Mouse (Mus musculus) cerebellum, adult 8-10 months (tissue): Measurements from ENCODE around the gene Bicc1.
A peak's percentile ranks its signal among the peaks of the same experiment; 100 is the strongest.

Source experiments
- DNase-seq: peaks from one replicate; pipeline ENCODE4 v3.0.0; 2022

Gene Bicc1

DNA sequence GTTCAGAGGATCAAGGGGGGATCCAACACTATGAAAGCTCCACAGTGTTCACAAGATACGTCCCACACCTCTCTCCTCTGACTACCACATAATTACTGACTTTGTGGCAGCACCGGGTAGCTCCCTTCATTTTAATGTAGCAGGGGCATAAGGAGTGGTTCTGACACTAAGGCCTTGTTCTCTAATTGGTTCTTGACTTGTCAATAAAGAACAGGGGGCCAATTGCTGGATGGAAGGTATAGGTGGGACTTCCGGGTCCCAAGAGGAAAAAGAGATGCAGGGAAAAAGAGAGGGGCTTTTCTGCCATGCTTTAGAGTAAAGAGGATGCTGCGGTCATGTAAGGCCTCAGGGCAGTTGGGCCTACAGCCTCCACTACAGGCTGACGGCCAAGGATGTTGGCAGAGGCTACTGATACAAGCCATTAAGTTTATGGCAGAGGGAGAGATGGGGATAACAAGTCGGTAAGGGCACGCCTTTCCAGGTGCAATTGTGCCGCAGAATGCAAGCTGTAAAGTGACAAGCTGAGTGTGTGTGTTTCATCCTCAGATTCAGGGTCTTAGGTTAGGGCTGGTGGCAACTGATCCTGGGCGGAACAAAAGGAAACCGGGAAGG is 108.7 kb downstream of the Bicc1 start:
- DNase-seq = no peak

DNA sequence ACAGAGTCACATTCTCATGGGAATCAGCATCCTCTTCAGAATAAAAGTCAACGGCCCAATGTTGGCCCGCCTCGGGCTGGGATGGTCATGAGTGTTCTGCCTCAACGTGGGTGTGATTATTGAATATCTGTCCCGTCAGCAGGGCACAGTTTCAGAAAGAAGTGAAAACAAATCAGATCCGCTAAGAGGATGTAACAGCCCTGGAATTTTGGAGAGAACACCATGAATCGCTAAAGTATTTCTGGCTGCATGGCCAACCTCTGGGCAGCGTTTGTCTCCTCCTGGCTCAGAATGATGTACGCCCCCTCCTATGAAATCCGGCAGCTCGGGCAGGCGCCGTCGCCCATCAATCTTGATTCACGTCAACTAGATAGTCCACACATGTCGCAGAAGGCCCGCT is 110.2 kb downstream of the Bicc1 start:
- DNase-seq = no peak

DNA sequence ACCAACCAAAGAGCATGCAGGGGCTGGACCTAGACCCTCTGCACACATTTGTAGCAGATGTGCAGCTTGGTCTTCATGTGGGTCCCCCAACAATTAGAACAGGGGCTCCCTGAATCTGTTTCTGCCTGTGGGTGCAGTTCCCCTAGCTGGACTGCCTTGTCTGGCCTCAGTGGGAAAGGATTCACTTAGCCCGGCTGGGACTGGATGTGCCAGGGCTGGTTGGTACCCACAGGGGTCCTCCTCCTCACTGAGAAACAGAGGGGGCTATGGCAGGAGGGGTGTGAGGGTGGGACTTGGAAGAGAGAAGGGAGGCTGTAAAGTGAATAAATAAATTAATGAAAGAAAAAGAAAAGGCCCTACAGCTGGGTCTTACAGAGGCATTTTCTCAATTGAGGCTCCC is 115.1 kb downstream of the Bicc1 start:
- no peak for DNase-seq

DNA sequence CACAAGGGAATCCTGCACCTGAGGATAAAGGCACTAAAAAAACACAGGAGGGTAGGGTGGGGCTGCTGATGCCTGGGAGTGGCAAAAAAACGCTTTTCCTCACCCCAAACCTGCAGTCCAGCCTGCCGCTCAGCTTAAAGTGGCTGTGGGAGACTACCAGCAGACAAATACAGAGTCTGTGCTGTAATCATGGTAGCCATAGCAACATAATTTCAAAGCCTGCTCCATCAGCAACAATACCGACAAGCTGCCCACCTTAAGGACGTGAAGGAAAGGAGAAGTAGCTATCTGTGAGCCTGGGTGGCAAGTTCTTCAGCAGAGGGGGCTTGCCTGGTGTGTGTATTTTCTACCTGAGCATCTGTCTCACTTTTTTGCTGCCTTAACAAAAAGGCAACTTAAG is 117.6 kb downstream of the Bicc1 start:
- no peak for DNase-seq

DNA sequence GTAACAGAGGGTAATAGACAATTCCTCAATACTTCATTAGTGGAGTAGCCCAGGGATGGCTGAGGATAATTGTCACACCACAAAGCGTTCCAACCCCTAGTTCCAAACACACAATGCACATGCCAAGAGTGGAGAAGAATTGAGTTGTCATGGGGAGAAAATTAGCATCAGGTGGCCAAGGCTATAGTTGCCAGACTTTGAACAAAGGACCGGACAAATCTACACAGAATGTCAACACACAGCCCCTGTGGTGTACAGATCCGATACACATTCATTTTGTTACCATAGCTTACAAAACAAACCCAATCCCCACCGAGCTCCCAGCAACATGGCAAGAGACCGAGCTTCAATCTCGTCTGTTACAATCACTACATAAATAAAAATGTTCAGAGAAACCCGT is 123.0 kb downstream of the Bicc1 start:
- DNase-seq = no peak

DNA sequence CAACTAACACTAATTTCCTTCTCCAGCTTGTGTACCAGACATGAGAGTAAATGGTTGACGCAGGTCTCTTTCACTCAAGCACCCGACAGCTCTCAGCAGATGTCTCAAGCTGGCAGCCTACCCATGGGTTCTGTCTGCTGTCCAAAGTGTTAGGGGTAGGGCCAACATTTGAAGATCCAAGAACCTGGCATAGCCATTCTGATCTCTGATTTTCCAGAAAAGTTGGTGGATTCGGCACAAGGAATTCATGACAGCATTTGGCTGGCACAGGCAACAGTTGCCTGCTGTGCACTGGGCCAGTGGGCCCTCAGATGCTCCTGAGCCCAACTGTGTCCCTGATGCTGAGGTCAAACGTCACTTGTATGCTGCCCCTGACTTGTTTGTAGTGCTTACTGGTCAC is 130.5 kb downstream of the Bicc1 start:
- peak; percentile 2 for DNase-seq

DNA sequence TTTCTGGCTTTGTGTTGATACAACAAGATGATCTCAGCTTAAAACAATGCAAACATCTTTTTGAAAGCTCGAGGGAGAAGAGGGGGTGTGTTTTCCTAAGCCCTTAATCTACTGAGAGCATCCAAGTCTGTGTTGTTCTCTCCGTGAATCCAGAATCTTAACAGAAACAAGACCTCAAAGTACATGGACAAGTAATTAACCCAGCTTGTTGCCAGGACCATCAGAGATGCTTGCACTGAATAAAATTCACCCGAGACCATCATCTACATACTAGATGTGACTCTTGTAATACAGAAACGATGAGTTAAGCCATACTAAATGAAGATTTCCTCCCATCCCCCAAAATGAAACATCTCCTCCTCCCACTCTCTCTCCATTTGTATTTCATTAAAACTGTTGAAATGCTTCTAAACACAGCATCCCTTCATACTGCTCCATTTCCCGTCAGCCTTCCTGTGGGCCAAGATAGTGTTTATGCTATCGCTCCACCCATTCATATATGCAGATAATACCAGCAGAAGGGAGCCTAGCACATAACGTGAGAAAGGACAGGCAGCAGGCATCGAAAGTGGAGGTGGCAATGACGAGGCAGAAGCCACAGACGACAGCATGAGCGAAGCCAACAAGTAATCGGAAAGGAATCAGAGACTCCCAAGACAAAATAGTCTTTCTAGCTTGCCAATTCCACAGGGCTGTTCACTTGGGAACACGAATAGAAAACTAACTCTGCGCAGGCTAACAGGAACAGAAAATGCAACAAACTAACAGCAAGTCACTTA is 131.2 kb downstream of the Bicc1 start:
- no peak for DNase-seq

DNA sequence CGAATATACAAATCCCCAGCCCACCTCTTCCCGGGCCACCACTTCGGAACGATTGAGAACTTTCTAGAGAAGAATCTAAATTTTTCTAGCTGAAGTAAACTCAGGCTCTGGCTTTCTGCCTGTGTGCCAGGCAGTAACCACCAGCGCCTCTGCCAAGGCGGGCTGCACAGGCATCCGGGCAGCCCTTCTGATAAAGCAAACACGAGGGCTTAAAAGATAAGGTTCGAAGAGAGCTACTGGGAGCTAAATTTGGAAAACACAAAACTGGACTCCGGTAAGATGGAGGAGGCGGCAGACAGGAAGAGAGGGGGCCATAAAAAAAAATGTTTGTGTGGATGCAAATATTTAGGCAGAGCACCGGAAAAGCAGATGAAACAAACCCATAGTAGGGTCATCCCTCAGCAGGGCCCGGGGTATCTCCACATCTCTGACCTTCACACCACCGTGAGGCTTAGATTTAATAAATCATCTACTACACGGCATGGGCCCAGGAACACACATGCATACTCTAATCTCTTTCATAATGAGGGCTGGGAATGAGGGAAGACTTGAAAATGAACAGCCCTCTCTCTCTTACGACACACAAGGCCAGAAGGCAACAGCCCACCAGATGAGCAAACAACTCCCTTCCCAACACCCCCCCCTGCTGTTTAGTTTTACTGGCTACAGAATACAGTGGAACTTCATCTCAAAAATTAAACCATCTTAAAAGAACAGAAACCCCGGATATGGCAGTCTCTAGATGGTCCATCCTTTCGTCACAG is 134.2 kb downstream of the Bicc1 start:
- no peak for DNase-seq

DNA sequence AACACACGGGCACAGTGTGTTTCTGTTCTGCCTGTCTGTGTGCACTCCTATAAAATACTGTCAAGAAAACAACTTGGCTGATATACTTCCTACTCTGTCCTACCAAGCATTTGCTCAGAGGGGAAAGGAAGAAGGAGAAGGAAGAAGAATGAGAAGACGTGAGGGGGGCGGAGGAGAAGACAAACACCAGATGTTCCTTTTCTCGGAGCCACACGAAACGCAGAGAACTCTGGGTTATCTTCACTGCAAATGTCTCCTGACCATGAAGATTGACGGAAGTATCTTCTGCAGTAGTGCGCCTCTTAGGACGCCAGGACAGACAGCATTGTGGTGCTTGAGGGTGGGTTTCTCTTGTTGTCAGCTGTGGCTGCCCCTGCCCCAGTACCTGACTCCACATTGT is 134.8 kb downstream of the Bicc1 start:
- no peak for DNase-seq

DNA sequence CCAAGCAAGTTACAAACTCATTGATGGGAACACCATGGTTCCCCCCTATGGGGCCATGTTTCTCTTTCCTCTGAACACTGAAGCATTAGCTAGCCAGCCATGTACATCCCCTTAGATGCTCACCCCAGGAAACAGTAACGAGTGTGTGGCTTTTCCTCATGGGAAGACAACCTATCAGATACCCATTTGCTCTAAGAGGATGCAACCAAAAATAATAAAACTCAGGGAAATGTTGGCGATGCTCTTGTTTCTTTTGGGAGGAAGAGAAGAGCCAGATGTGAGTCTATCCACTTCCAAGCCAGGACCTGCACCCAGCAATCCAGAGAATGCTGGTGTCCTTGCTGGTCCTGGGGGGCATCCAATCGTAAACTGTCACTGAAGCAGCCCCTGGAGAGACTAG is 136.0 kb downstream of the Bicc1 start:
- DNase-seq = no peak

DNA sequence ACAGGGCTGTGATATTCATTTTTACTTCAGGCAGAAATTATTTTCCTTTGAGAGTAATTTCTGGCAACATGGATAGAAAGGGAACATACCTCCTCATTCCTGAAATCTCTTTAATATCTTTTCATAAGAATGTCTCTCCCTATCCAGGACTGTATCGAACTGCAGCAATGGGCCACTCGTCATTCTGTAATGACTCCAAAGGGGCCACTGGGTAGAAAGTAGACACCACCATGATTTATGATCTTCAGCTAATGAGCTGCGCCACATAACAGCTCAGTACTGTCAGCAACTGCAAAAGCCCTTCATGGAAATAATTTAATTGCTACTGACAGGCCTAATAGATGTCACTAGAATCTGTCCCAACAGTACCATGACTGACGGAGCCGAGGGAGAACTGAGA is 139.0 kb downstream of the Bicc1 start:
- DNase-seq = no peak

DNA sequence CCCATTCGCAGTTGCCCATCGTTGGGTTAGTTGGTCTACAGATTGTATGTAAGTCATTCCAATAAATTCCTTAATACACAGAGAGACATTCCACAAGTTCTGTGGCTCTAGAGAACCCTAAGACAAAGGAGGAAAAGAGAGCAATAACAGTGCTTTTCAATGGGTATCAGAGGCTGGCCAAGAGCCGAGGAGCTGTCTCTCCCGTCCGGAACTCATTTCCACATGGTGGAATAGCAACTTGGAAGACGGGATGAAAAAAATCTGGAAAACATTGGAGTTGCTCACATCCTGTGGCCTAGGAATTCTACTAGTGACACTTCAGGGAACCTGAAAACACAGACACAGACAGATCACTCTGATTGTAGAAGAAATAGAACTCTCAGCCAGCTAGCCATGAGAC is 139.7 kb downstream of the Bicc1 start:
- no peak for DNase-seq

DNA sequence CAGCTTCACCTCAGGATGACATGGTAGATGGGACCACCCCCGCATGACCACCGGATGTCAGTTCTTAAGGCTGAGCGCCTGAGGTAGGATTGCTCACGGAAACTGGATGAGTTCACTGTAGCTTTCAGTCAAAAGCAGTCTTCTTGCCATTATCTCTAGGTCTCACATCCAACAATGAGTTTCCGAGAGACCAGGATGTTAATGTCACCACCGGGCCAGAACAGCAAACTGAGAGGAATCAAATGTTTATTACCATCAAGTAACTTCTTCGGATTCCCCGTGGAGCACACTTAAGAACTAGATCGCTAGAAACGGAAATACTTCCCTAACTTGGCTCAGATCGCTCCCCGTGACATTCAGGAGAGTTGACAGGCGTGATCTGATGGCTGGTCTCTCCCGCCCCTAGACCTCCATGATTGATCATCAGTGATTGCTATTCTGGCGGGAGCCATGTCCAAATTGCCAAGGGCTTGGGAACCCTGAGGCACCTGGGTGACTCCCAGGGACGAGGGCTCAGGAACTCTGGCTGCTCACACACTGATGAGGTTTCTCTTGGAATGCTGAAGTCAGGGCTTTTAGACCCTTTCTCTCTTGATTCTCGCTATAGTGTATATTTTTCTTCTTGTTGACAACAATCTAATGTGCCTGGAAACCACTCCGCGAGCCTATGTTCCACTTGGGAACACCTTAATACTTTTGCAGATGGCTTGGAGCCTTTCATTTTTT is 149.6 kb downstream of the Bicc1 start:
- no peak for DNase-seq

DNA sequence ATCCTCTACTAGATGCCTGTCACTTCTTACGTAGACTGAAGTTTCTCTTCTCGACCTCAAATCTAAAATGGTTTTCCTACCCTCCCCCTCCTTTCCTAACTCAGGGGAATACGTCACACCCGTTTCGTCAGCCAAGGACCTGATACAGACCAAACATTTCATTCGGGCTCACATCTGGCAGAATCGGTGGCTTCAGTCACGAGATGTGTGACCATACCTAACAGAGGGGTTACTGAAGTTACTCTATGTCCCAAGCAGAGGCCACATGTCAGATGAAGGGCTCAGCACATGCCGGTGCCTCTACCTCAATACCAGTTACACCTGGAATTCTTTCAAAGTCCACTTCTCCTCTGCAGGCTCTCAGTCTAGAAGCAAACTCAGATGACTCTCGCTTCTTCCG is 150.8 kb downstream of the Bicc1 start:
- no peak for DNase-seq

DNA sequence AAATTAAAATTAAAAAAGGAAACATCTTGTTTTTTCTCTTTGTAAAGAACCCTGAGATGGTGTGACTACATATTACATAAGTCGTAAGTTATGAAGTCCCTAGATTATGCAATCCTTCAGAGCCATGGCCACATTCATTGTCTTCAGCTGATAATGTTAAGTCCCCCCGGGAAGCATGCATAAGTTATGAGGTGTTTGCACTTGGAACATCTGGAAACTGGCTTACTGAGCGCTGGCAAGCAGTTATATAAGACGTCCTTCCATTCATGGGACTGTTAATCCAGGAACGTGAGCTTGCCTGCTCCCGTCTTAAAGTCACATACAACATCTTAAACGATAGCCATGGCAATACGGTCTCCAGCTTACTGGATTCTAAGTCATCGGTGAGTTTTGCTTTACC is 151.5 kb downstream of the Bicc1 start:
- no peak for DNase-seq

DNA sequence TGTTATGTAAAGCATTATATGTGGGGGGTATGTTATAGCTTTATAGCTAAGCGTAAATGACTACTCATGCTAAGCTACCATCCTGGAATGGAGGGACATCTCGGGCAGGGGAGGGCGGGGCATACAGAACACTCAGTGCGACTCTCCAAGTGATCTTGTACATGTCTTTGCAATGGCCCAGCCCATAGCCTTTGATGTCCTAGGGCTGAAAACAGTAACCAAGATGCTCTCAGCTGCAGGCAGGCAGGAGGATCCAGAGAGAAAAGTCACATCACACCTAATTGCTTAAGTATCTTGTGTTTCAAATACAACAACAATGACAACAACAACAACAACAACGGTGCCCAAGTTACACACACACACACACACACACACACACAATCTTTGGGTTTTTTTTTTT is 152.0 kb downstream of the Bicc1 start:
- no peak for DNase-seq

DNA sequence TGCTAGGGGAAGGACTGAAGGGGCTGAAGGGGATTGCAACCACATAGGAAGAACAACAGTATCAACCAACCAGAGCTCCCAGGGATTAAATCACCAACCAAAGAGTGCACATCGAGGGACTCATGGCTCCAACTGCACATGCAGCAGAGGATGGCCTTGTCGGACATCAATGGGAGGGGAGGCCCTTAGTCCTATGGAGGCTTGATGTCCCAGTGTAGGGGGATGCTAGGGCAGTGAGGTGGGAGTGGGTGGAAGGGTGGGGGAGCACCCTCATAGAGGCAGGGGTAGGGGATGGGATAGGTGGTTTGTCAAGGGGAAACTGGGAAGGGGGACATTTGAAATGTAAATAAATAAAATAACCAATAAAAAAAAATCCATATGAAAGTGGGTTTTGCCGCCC is 152.5 kb downstream of the Bicc1 start:
- no peak for DNase-seq

DNA sequence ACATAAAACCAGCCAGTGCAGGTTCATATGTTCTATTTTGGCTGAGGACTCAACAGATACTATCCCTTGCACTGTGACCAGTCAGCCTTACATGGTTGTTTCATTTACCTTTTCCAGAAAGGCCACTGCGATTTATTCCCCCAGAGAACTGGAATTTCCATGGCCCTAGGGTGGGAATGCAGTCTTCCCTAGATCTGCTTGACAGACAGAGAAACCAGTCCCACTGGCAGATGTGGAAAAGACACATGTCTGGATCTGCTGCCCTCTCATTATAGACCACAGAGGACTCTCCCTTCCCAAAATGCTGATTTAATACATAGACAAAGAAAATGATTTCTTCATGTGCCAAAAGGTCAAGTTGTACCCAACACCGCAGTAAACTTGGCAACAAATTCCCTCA is 156.6 kb downstream of the Bicc1 start:
- DNase-seq = no peak

DNA sequence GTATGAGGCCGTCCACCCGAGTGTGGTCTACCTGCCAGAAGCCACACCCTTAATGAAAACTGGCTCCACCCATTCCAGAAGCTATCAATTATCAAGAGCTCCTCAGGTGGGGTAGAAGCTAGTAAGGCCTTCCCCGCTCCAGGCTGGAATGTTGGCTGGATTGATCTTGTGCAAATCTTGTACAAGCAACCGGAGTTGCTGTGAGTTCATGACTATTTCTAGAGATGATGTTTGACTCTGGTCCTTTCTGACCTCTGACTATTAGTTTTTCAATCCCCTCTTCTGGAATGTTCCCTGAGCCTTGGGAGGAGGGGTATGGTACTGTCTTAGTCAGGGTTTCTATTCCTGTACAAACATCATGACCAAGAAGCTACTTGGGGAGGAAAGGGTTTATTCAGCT is 157.3 kb downstream of the Bicc1 start:
- DNase-seq = no peak

DNA sequence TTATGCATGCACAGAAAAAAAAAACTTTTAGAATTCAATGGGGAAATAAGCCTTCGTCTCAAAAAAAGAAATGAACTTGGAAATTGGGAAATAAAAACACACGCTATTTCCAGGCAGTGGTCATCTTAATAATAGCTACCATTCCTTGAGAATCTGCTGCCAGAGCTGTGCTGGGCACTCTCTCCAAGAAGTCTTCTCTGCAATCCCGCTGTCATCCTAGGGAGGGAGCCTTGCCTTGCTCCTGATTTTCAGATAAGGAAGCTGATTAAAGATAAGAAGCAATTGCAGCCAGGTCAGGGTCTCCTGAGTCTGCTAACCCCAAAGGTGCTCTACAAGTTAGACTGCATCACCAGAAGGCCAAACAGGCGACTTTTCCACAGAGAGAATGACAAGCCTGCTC is 161.4 kb downstream of the Bicc1 start:
- DNase-seq = no peak

DNA sequence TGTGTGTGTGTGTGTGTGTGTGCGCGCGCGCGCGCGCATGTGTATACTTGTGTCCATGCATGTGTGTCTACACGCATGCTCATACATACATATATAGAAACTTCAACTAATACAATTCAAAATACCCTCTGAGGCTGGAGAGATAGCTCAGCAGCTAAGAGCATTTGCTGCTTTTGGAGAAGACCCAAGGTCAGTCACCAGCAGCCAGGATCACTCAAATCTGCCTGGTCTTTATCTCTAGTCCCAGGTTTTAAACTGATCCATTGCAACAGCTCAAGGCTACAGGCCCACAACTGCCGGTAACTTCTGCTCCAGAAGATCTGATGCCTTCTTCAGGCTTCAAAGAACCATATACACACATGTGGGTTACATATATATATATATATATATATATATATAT is 163.4 kb downstream of the Bicc1 start:
- DNase-seq = no peak

DNA sequence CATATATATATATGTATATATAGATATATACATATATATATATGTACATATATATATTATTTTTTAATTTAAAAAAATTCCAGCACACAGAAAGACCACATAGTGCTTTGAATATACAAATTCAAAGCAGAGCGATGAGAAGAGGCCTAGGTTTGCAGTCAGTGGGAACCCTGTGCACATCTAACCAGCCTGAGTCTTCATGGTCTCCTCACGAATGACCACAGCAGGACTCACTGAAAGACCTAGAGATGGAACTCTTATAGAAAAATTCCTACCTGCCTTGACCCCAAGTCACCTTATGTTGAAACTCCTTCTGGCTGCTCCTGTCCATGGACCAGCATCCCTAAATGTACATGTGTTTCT is 165.4 kb downstream of the Bicc1 start:
- no peak for DNase-seq

DNA sequence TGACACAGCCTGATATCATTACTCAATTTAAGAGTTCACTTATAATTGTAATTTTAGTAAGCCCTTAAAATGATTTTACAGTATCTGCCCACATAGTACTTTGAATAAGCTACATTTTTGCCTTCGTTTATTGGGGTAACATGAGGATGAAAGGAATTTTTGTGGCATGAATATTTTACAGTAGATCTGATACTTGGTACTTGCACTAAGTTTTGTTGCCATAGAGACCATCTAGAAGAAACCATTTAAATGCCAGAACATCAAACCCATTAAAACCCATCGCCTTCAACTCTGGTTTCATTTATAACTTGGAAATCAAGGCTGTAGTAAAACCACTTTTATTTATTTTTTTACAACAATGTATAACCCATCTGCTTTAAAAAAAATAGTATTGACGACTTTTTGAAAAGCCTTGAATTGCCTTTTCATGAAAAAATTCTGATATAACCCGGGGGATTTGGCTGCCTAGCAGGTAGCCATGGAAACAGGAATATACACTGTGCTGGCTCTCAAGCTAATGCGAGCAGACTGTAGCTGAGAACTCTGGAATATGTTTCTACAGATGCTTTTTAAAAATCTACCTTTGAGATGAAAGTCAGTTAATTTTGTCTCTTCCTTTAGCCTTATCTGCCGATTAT is 165.9 kb downstream of the Bicc1 start:
- DNase-seq = no peak
